Mouse (Mus musculus): ENCODE measurements at regions not wholly inside any gene's neighbourhood (a gene's known extent, or its start where the extent isn't known, plus 50 kb on each side); places are given as distances from the start of the nearest gene placed in this dataset.
"Not testable (repeated sequence)": the region's sequence is repeated elsewhere in the genome, so short reads cannot be mapped to it uniquely, and the experiment has no call there.

DNA sequence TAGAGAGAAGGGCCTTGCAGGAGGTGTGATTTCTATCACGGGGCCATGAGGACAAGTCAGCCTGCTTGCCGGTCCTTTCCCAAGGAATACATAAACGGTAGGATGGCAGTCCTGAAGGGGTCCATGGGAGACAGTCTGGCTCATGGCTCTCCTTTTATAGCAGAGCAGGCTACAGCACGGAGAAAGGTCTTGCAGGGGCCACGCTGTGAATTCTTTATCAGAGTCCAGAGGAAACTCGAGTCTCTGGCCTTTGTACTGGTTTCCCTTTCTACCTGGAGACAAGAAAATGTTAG is 1984.0 kb downstream of the 4930444P10Rik start:
- no peaks in the 10 kb centered on the region for H3K9me3 ChIP-seq (ENCODE audit: control insufficient read depth, low read length)
- peak; percentile 18 for DNase-seq (ENCODE audit: low spot score)
- H3K36me3 ChIP-seq (ENCODE audit: control insufficient read depth, insufficient read depth, low read length): no peaks in the 10 kb centered on the region
- no peak overlapping the region for H3K4me3 ChIP-seq (ENCODE audit: low read depth, low read length)
- no peak overlapping the region for H3K9ac ChIP-seq (ENCODE audit: low read length)
- ATAC-seq (ENCODE audit: insufficient number of reproducible peaks, low FRiP score, low TSS enrichment, low read depth): no peak
- H3K27ac ChIP-seq (replicated peaks; ENCODE audit: low read depth, low read length): no peak overlapping the region
- no peak overlapping the region for H3K4me2 ChIP-seq (ENCODE audit: low read depth, severe bottlenecking)
- no peaks in the 10 kb centered on the region for H3K27me3 ChIP-seq (ENCODE audit: control insufficient read depth, insufficient read depth, low read length)
- 20% methylated on average over 6 of the region's 6 CpGs for WGBS
- H3K4me1 ChIP-seq (ENCODE audit: control insufficient read depth, insufficient read depth, low read length): no peaks in the 10 kb centered on the region

DNA sequence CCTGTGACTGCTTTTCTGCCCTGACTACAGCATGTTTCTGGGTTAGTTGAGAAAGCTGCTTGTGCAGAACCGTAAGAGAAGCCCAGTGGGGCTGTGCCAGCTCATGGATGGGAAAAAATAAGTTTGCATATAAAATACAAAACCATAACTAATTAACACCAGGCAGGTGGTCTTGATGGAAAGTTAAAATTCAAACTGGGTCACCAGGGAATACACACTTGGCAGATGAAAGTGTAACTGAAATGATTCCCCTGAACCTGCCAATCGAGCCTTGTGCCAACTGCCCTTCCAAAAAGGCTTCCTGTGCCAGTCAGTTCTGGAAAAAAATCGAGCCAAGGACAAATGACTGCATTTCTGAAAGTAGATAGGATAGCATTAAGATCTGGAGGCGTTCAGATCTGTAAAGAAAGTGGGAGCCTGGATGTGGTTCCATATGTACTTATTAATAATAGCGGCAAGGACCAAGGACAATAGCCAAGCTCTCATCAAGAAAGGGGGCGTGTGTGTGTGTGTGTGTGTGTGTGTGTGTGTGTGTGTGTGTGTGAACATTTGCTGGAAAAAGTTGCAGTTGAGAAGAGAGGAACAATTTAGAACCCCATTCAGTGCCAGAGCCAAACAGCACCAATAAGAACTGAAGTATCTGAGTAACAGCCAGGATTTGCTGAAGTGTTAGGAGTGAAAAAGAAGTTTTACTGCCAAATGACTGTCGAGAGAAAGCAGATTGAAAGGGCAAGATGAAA is 1984.5 kb downstream of the 4930444P10Rik start:
- Histone ChIP-seq H3K27ac (replicated peaks; ENCODE audit: low read depth, low read length) (no peak overlapping the region), H3K9ac (ENCODE audit: low read length) (no peak overlapping the region), H3K4me1 (ENCODE audit: control insufficient read depth, insufficient read depth, low read length) (no peaks in the 10 kb centered on the region), H3K27me3 (ENCODE audit: control insufficient read depth, insufficient read depth, low read length) (no peaks in the 10 kb centered on the region), H3K4me2 (ENCODE audit: low read depth, severe bottlenecking) (no peak overlapping the region), H3K36me3 (ENCODE audit: control insufficient read depth, insufficient read depth, low read length) (no peaks in the 10 kb centered on the region), H3K9me3 (ENCODE audit: control insufficient read depth, low read length) (no peaks in the 10 kb centered on the region), H3K4me3 (ENCODE audit: low read depth, low read length) (no peak overlapping the region)
- 71% methylated on average over 7 of the region's 7 CpGs for WGBS
- ATAC-seq (ENCODE audit: insufficient number of reproducible peaks, low FRiP score, low TSS enrichment, low read depth): no peak
- peak; percentile 12 for DNase-seq (ENCODE audit: low spot score)

DNA sequence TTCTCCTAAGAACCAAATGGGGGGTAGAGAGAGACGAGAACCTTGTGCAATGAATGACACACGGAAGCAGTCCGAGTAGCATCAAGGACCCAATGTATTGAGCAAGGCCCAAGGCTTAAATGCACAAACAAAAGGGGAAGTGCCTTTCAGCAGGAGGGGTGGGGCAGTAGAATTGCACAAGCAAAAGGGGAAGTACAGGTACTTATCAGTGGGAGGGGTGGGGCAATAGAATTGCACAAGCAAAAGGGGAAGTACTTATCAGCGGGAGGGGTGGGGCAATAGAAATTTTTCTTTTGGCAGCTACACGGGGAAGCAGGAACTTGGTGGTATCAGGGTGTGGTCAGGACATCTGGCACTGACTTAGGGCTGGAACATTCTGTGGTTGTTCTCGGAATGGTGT is 1987.6 kb downstream of the 4930444P10Rik start:
- H3K27ac ChIP-seq (replicated peaks; ENCODE audit: low read depth, low read length); H3K36me3 ChIP-seq (ENCODE audit: control insufficient read depth, insufficient read depth, low read length); H3K9me3 ChIP-seq (ENCODE audit: control insufficient read depth, low read length); H3K27me3 ChIP-seq (ENCODE audit: control insufficient read depth, insufficient read depth, low read length); H3K9ac ChIP-seq (ENCODE audit: low read length); H3K4me2 ChIP-seq (ENCODE audit: low read depth, severe bottlenecking); DNase-seq (ENCODE audit: low spot score); ATAC-seq (ENCODE audit: insufficient number of reproducible peaks, low FRiP score, low TSS enrichment, low read depth); H3K4me3 ChIP-seq (ENCODE audit: low read depth, low read length); H3K4me1 ChIP-seq (ENCODE audit: control insufficient read depth, insufficient read depth, low read length): not testable (repeated sequence)
- WGBS: 96% methylated on average over 5 of the region's 6 CpGs

DNA sequence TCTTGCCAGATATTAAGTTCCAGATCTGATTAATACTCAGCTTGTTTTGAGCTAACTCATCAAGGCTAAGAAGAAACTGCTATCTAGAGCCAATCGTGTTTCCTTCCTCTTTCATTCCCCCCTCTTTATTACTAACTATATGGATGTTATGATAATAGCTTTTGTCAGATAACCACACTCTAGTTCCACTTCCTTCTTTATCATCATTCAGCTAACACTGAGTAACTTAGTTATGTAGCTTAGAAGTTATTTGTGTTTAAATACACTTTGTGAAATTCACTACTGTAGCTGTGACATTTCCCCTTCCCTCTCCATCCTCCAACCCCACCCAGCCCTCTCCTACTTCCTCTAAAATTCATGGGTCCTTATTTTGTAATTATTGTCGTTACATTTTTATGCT is 1988.6 kb downstream of the 4930444P10Rik start:
- Histone ChIP-seq H3K36me3 (ENCODE audit: control insufficient read depth, insufficient read depth, low read length) (no peaks in the 10 kb centered on the region), H3K27ac (replicated peaks; ENCODE audit: low read depth, low read length) (no peak overlapping the region), H3K27me3 (ENCODE audit: control insufficient read depth, insufficient read depth, low read length) (no peaks in the 10 kb centered on the region), H3K4me3 (ENCODE audit: low read depth, low read length) (no peak overlapping the region), H3K9me3 (ENCODE audit: control insufficient read depth, low read length) (no peaks in the 10 kb centered on the region), H3K4me2 (ENCODE audit: low read depth, severe bottlenecking) (no peak overlapping the region), H3K4me1 (ENCODE audit: control insufficient read depth, insufficient read depth, low read length) (no peaks in the 10 kb centered on the region), H3K9ac (ENCODE audit: low read length) (no peak overlapping the region)
- 93% methylated on average over 2 of the region's 2 CpGs for WGBS
- ATAC-seq (ENCODE audit: insufficient number of reproducible peaks, low FRiP score, low TSS enrichment, low read depth) (no peak), DNase-seq (ENCODE audit: low spot score) (no peak)

DNA sequence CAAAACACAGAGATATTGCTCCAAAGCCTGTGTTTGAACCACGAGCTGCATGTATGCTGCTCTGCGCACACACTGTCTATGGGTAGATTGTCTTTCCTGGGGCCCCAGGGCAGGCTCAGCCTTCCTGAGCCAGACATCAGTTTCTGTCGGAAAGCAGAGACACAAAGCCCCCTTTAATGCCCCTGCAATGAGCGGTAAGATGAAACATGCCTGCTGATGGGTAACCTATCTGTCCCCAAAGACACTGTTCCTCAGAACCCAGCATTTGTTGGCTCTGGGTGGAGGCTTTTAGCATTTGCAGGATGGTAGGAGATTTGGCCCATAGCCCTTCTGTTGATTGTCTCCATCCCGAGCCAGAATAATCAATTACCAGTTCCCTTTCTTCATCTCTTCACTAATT is 1994.1 kb downstream of the 4930444P10Rik start:
- no peak for ATAC-seq (ENCODE audit: insufficient number of reproducible peaks, low FRiP score, low TSS enrichment, low read depth)

DNA sequence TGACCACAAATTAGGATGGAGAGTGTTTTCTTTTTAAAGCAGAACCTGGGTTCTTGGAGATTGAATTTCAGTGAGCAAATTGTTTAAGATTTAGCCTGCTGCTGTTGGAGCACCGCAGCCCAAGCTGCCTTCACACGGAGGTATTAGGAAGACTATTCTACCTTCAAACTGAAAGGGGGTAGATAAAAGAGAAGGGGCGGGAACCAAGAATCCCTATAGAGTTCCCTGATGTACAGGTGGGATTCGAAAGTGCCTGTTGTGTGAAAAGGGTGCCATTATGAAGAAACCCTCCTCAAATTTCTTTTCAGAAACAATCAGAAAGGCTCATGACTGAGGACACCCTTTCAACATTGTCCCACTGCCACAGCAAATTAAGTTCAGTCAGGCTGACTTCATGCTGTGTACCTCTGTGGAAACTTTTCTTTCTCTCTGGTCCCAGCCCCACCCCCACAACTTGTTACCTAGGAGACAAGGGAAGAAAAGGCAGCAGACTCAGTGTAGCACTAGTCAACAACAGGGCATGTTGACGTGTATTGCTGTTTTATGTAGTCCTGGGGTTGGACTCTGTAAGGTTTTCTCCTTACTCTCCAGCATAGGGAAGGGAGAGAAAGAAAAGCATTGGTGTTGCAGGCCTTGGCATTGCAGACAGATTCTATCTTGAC is 1995.4 kb downstream of the 4930444P10Rik start:
- no peak for DNase-seq (ENCODE audit: low spot score)
- H3K9me3 ChIP-seq (ENCODE audit: control insufficient read depth, low read length): no peaks in the 10 kb centered on the region
- H3K27ac ChIP-seq (replicated peaks; ENCODE audit: low read depth, low read length): no peak overlapping the region
- H3K4me2 ChIP-seq (ENCODE audit: low read depth, severe bottlenecking): no peak overlapping the region
- no peaks in the 10 kb centered on the region for H3K27me3 ChIP-seq (ENCODE audit: control insufficient read depth, insufficient read depth, low read length)
- 0 out of 2 replicates have a peak, but pooled peaks cover 3% of the 10 kb centered on the region for H3K4me1 ChIP-seq (ENCODE audit: control insufficient read depth, insufficient read depth, low read length)
- 25% methylated on average over 5 of the region's 5 CpGs for WGBS
- no peak for ATAC-seq (ENCODE audit: insufficient number of reproducible peaks, low FRiP score, low TSS enrichment, low read depth)
- H3K4me3 ChIP-seq (ENCODE audit: low read depth, low read length): no peak overlapping the region
- no peaks in the 10 kb centered on the region for H3K36me3 ChIP-seq (ENCODE audit: control insufficient read depth, insufficient read depth, low read length)
- no peak overlapping the region for H3K9ac ChIP-seq (ENCODE audit: low read length)

More for the DNA sequence above, 1994.1 kb downstream of the 4930444P10Rik start:
- H3K4me1 ChIP-seq (ENCODE audit: control insufficient read depth, insufficient read depth, low read length): 0 out of 2 replicates have a peak, but pooled peaks cover 3% of the 10 kb centered on the region
- DNase-seq (ENCODE audit: low spot score): no peak
- no peak overlapping the region for H3K4me2 ChIP-seq (ENCODE audit: low read depth, severe bottlenecking)
- no peak overlapping the region for H3K27ac ChIP-seq (replicated peaks; ENCODE audit: low read depth, low read length)
- H3K36me3 ChIP-seq (ENCODE audit: control insufficient read depth, insufficient read depth, low read length): no peaks in the 10 kb centered on the region
- no peak overlapping the region for H3K9ac ChIP-seq (ENCODE audit: low read length)
- H3K9me3 ChIP-seq (ENCODE audit: control insufficient read depth, low read length): no peaks in the 10 kb centered on the region
- no peak overlapping the region for H3K4me3 ChIP-seq (ENCODE audit: low read depth, low read length)
- H3K27me3 ChIP-seq (ENCODE audit: control insufficient read depth, insufficient read depth, low read length): no peaks in the 10 kb centered on the region
- WGBS: 72% methylated on average over 5 of the region's 5 CpGs

DNA sequence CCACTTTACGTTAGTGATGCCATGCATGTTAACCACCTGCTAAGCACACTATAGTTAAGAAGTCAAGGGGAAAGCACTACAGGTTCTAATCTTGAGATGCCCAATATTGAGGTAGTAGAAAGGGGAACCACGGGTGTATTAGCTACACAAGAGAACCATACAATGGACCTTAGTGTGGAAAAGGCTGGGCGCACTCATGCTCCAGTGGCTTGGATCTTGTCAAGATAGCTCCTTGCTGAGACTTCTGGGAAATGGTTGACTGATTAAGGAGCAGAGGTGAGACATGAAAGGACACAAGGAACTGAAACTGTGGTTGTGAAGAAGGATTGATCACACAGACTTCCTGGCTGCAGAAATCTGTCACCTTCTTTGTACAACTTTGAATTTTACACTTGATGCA is 2028.3 kb downstream of the 4930444P10Rik start:
- Histone ChIP-seq H3K9ac (ENCODE audit: low read length) (no peak overlapping the region), H3K9me3 (ENCODE audit: control insufficient read depth, low read length) (no peaks in the 10 kb centered on the region), H3K27ac (replicated peaks; ENCODE audit: low read depth, low read length) (no peak overlapping the region), H3K4me3 (ENCODE audit: low read depth, low read length) (no peak overlapping the region), H3K4me2 (ENCODE audit: low read depth, severe bottlenecking) (no peak overlapping the region), H3K27me3 (ENCODE audit: control insufficient read depth, insufficient read depth, low read length) (no peaks in the 10 kb centered on the region), H3K4me1 (ENCODE audit: control insufficient read depth, insufficient read depth, low read length) (no peaks in the 10 kb centered on the region), H3K36me3 (ENCODE audit: control insufficient read depth, insufficient read depth, low read length) (no peaks in the 10 kb centered on the region)
- WGBS: 94% methylated on average over 3 of the region's 3 CpGs
- no peak for ATAC-seq (ENCODE audit: insufficient number of reproducible peaks, low FRiP score, low TSS enrichment, low read depth)
- no peak for DNase-seq (ENCODE audit: low spot score)

DNA sequence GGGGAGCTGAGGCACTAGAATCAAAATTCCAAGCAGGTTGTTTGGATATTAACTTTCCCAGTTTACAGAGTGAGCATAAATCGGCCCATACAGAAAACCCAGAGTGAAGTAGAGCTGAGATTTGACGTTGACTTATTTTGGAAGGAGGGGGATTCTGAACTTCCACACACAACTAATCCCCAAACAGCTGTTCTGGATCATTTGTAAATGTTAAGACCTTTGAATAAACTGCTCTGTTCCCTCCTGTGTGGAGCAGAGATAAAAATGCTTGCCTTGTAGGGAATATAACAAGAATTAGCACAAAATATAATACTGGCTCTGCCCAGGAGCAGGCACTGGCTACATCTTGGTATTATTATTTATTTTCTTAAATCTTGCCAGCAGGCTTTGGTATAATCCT is 2057.0 kb downstream of the 4930444P10Rik start:
- H3K4me3 ChIP-seq (ENCODE audit: low read depth, low read length): no peak overlapping the region
- DNase-seq (ENCODE audit: low spot score) (no peak), ATAC-seq (ENCODE audit: insufficient number of reproducible peaks, low FRiP score, low TSS enrichment, low read depth) (no peak)
- H3K27ac ChIP-seq (replicated peaks; ENCODE audit: low read depth, low read length): no peak overlapping the region
- WGBS: 64% methylated on average over 2 of the region's 2 CpGs
- no peaks in the 10 kb centered on the region for H3K4me1 ChIP-seq (ENCODE audit: control insufficient read depth, insufficient read depth, low read length)
- H3K9me3 ChIP-seq (ENCODE audit: control insufficient read depth, low read length): no peaks in the 10 kb centered on the region
- no peak overlapping the region for H3K4me2 ChIP-seq (ENCODE audit: low read depth, severe bottlenecking)
- H3K36me3 ChIP-seq (ENCODE audit: control insufficient read depth, insufficient read depth, low read length): no peaks in the 10 kb centered on the region
- no peaks in the 10 kb centered on the region for H3K27me3 ChIP-seq (ENCODE audit: control insufficient read depth, insufficient read depth, low read length)
- H3K9ac ChIP-seq (ENCODE audit: low read length): no peak overlapping the region
